Mouse (Mus musculus) MEL (cell line): ENCODE measurements around the gene Snrnp40. TPM values are rescaled to one million over a fixed set of nuclear protein-coding genes. Genes with fewer than 3 reads are reported as not detected.

Experiments used
- DNase-seq: peaks from one replicate; pipeline ENCODE4 v3.0.0; 2011; ENCODE audit warnings: low read depth, low spot score
- H3K27ac ChIP-seq: 2 replicates; pipeline ENCODE4 v1.5.1; 2012; ENCODE audit warnings: low read depth, mild to moderate bottlenecking, control low read depth, low read length, moderate library complexity; ENCODE audit not compliant: control insufficient read depth
- H3K27me3 ChIP-seq, 2 experiments: fragments of 150-350 bp in 1 of 2; sonication (generic) in 1 of 2; 2 replicates each; pipeline ENCODE4 v1.6.1; 2012; ENCODE audit warnings: low read length in 2 of 2, mild to moderate bottlenecking in 2 of 2, improper control_type of control experiment in 1 of 2, moderate library complexity in 1 of 2; ENCODE audit not compliant: insufficient read depth in 2 of 2, control insufficient read depth in 1 of 2
- H3K36me3 ChIP-seq, 2 experiments: 2 replicates each; pipeline ENCODE4 v1.6.1; 2012 to 2014; ENCODE audit warnings: low read length in 2 of 2, improper control_type of control experiment in 1 of 2, inconsistent platforms in 1 of 2, mild to moderate bottlenecking in 1 of 2; ENCODE audit not compliant: insufficient read depth in 2 of 2, control insufficient read depth in 1 of 2
- H3K4me1 ChIP-seq, 2 experiments: fragments of 150-350 bp in 1 of 2; sonication (generic) in 1 of 2; 2 replicates each; pipeline ENCODE4 v1.6.1; 2012; ENCODE audit warnings: low read length in 2 of 2, improper control_type of control experiment in 1 of 2, mild to moderate bottlenecking in 1 of 2; ENCODE audit not compliant: insufficient read depth in 2 of 2, control insufficient read depth in 1 of 2
- H3K4me3 ChIP-seq, 2 experiments: fragments of 150-350 bp in 1 of 2; sonication (generic) in 1 of 2; 2 replicates each; pipeline ENCODE4 v1.5.1; 2012; ENCODE audit warnings: low read depth in 2 of 2, low read length in 2 of 2, mild to moderate bottlenecking in 2 of 2, moderate library complexity in 2 of 2, control low read depth in 1 of 2, improper control_type of control experiment in 1 of 2; ENCODE audit not compliant: control insufficient read depth in 1 of 2, insufficient read depth in 1 of 2
- H3K79me2 ChIP-seq: 2 replicates; pipeline ENCODE4 v1.6.1; 2012; ENCODE audit warnings: mild to moderate bottlenecking, low read length, moderate library complexity; ENCODE audit not compliant: control insufficient read depth, poor library complexity, insufficient read depth
- H3K9ac ChIP-seq: 2 replicates; pipeline ENCODE4 v1.6.1; 2012; ENCODE audit warnings: low read depth, mild to moderate bottlenecking, control low read depth, low read length, moderate library complexity; ENCODE audit not compliant: control insufficient read depth, poor library complexity, severe bottlenecking
- H3K9me3 ChIP-seq: fragments of 150-350 bp; sonication (generic); replicated peaks from 2 replicates; pipeline ENCODE4 v1.6.1; 2012; ENCODE audit warnings: mild to moderate bottlenecking, low read length, improper control_type of control experiment, moderate library complexity; ENCODE audit not compliant: insufficient read depth
- CHD1 ChIP-seq: IDR thresholded peaks from 2 replicates; pipeline ENCODE4 v1.6.1; 2012; ENCODE audit warnings: low read depth, mild to moderate bottlenecking, inconsistent platforms, low read length, improper control_type of control experiment
- CTCF ChIP-seq, 3 experiments: IDR thresholded peaks in 2 of 3; conservative IDR thresholded peaks in 1 of 3; 2 replicates each; pipeline ENCODE4 v1.5.1; 2011 to 2012; ENCODE audit warnings: low read length in 3 of 3, low read depth in 2 of 3, mild to moderate bottlenecking in 2 of 3, improper control_type of control experiment in 1 of 3, inconsistent platforms in 1 of 3, mixed read lengths in 1 of 3, moderate library complexity in 1 of 3; ENCODE audit not compliant: control insufficient read depth in 1 of 3, insufficient read depth in 1 of 3, poor library complexity in 1 of 3, severe bottlenecking in 1 of 3
- ELF1 ChIP-seq: IDR thresholded peaks from 2 replicates; pipeline ENCODE4 v1.6.1; 2014; ENCODE audit warnings: low read depth, mild to moderate bottlenecking, inconsistent platforms, low read length, improper control_type of control experiment, moderate library complexity
- GATA1 ChIP-seq: IDR thresholded peaks from 2 replicates; pipeline ENCODE4 v1.6.1; 2011; ENCODE audit warnings: low read depth, low read length, improper control_type of control experiment
- HCFC1 ChIP-seq: IDR thresholded peaks from 2 replicates; pipeline ENCODE4 v1.6.1; 2012; ENCODE audit warnings: low read depth, mild to moderate bottlenecking, inconsistent platforms, low read length, improper control_type of control experiment, moderate library complexity
- JUND ChIP-seq: IDR thresholded peaks from 2 replicates; pipeline ENCODE4 v1.6.1; 2011; ENCODE audit warnings: low read depth, mild to moderate bottlenecking, improper control_type of control experiment, low read length
- MAZ ChIP-seq: IDR thresholded peaks from 2 replicates; pipeline ENCODE4 v1.6.1; 2012; ENCODE audit warnings: low read depth, mild to moderate bottlenecking, inconsistent platforms, low read length, improper control_type of control experiment
- MEF2A ChIP-seq: IDR thresholded peaks from 2 replicates; pipeline ENCODE4 v1.6.1; 2014; ENCODE audit warnings: low read depth, mild to moderate bottlenecking, inconsistent platforms, low read length, improper control_type of control experiment; ENCODE audit not compliant: poor library complexity, insufficient replicate concordance, severe bottlenecking; ENCODE audit errors: extremely low read depth
- NRF1 ChIP-seq: IDR thresholded peaks from 2 replicates; pipeline ENCODE4 v1.6.1; 2014; ENCODE audit warnings: low read depth, mild to moderate bottlenecking, inconsistent platforms, low read length, improper control_type of control experiment, moderate library complexity; ENCODE audit not compliant: poor library complexity, insufficient read depth, severe bottlenecking
- POLR2A ChIP-seq, 2 experiments: IDR thresholded peaks; 2 replicates each; pipeline ENCODE4 v1.6.1; 2011 to 2012; ENCODE audit warnings: low read length in 2 of 2, mild to moderate bottlenecking in 2 of 2, control low read depth in 1 of 2, improper control_type of control experiment in 1 of 2, low read depth in 1 of 2, moderate library complexity in 1 of 2; ENCODE audit not compliant: control insufficient read depth in 1 of 2, insufficient read depth in 1 of 2, poor library complexity in 1 of 2
- SMC3 ChIP-seq: IDR thresholded peaks from 2 replicates; pipeline ENCODE4 v1.6.1; 2011; ENCODE audit warnings: low read depth, low read length, improper control_type of control experiment
- TAL1 ChIP-seq: IDR thresholded peaks from 2 replicates; pipeline ENCODE4 v1.6.1; 2012; ENCODE audit warnings: mild to moderate bottlenecking, inconsistent platforms, low read length, moderate library complexity, mixed read lengths
- TBP ChIP-seq: IDR thresholded peaks from 2 replicates; pipeline ENCODE4 v1.8.0; 2011; ENCODE audit warnings: low read depth, low read length, improper control_type of control experiment
- TCF12 ChIP-seq: IDR thresholded peaks from 2 replicates; pipeline ENCODE4 v1.6.1; 2014; ENCODE audit warnings: low read depth, mild to moderate bottlenecking, inconsistent platforms, low read length, improper control_type of control experiment, moderate library complexity
- USF2 ChIP-seq, 2 experiments: IDR thresholded peaks; 2 replicates each; pipeline ENCODE4 v1.6.1; 2011 to 2012; ENCODE audit warnings: improper control_type of control experiment in 2 of 2, low read length in 2 of 2, borderline replicate concordance in 1 of 2, inconsistent platforms in 1 of 2, low read depth in 1 of 2, mild to moderate bottlenecking in 1 of 2; ENCODE audit not compliant: insufficient read depth in 1 of 2
- polyA plus RNA-seq, 2 experiments: library from polyadenylated mRNA; stranded (reverse) in 1 of 2; unstranded in 1 of 2; fragments of >175 nt in 1 of 2; fragments of >200 nt in 1 of 2; gene quantifications; 2 replicates each; pipeline versions ENCODE4 v1.2.1 to v1.2.4; 2012; ENCODE audit warnings: low replicate concordance in 2 of 2, low read depth in 1 of 2; ENCODE audit not compliant: insufficient read length in 2 of 2, insufficient read depth in 1 of 2, missing spikeins in 1 of 2
- total RNA-seq: library from RNA; depleted of rRNA; stranded (reverse); fragments of 300-350 nt; gene quantifications from 2 replicates; pipeline ENCODE4 v1.2.3, GENCODE M21; 2012

The Snrnp40 gene
- total and polyA plus RNA-seq, 3 experiments = 127 to 371 (median 151) TPM

- Histone ChIP-seq H3K27ac (no peak overlapping the region), H3K4me3 (no peak overlapping the region), H3K9me3 (no peaks in the 10 kb centered on the region), H3K9ac (no peak overlapping the region), H3K27me3 (no peaks in the 10 kb centered on the region), H3K79me2 (no peaks in the 10 kb centered on the region), H3K36me3 (peaks cover 0 to 22% of the 10 kb centered on the region in 2 experiments; a peak in 2 of 4 replicates), H3K4me1 (no peaks in the 10 kb centered on the region; a peak in 1 of 4 replicates)
- TF ChIP-seq POLR2A (IDR thresholded peaks at IDR 0.05; ENCODE audit: control insufficient read depth in 1 of 2, insufficient read depth in 1 of 2, low read depth in 1 of 2, low read length in 2 of 2, poor library complexity in 1 of 2) (no peak), JUND (no peak), TAL1 (no peak), TCF12 (no peak), USF2 (IDR thresholded peaks at IDR 0.05; ENCODE audit: borderline replicate concordance in 1 of 2, insufficient read depth in 1 of 2, low read depth in 1 of 2, low read length in 2 of 2) (no peak), MAZ (no peak), NRF1 (no peak), GATA1 (no peak), HCFC1 (no peak), CTCF (IDR thresholded peaks at IDR 0.05 in 2 of 3, conservative IDR thresholded peaks at IDR 0.05 in 1 of 3; ENCODE audit: control insufficient read depth in 1 of 3, insufficient read depth in 1 of 3, low read depth in 2 of 3, low read length in 3 of 3, poor library complexity in 1 of 3, severe bottlenecking in 1 of 3) (no peak), ELF1 (no peak), MEF2A (no peak), CHD1 (no peak), TBP (no peak)
- no peak for DNase-seq
Observed at GRCm38 (mm10) chr4:130379181-130379580, 19.2 kb downstream of the Snrnp40 start.

GRCm38 (mm10) chr4:130380418-130380817 is 20.5 kb downstream of the Snrnp40 start:
- 0 out of 2 replicates have a peak, but pooled peaks have one; percentile 12 for TF ChIP-seq SMC3
- TF ChIP-seq CTCF (IDR thresholded peaks at IDR 0.05 in 2 of 3, conservative IDR thresholded peaks at IDR 0.05 in 1 of 3; ENCODE audit: control insufficient read depth in 1 of 3, insufficient read depth in 1 of 3, low read depth in 2 of 3, low read length in 3 of 3, poor library complexity in 1 of 3, severe bottlenecking in 1 of 3) = peak; percentile 20 to 39 (median 37); a peak in 4 of 6 replicates
- TF ChIP-seq POLR2A (IDR thresholded peaks at IDR 0.05; ENCODE audit: control insufficient read depth in 1 of 2, insufficient read depth in 1 of 2, low read depth in 1 of 2, low read length in 2 of 2, poor library complexity in 1 of 2) = no peak
- Histone ChIP-seq H3K9ac (no peak overlapping the region), H3K4me3 (no peak overlapping the region), H3K36me3 (peaks cover 0 to 28% of the 10 kb centered on the region in 2 experiments; a peak in 2 of 4 replicates), H3K4me1 (no peaks in the 10 kb centered on the region; a peak in 1 of 4 replicates), H3K27me3 (no peaks in the 10 kb centered on the region), H3K9me3 (no peaks in the 10 kb centered on the region), H3K79me2 (no peaks in the 10 kb centered on the region), H3K27ac (no peak overlapping the region)
- DNase-seq = peak; percentile 25
